Mouse (Mus musculus) liver, adult 2 months (tissue): ENCODE measurements at regions not wholly inside any gene's neighbourhood (a gene's known extent, or its start where the extent isn't known, plus 50 kb on each side); places are given as distances from the start of the nearest gene placed in this dataset.

Experiments used
- CTCF ChIP-seq: fragments of 200-500 bp; IDR thresholded peaks from 2 replicates; pipeline ENCODE4 v1.5.1; 2011; ENCODE audit warnings: low read depth, low read length, control low read depth
- POLR2A ChIP-seq: fragments of 200-500 bp; IDR thresholded peaks from 2 replicates; pipeline ENCODE4 v1.6.1; 2011; ENCODE audit warnings: low read length, control low read depth; ENCODE audit not compliant: insufficient read depth; ENCODE audit errors: extremely low read depth

DNA sequence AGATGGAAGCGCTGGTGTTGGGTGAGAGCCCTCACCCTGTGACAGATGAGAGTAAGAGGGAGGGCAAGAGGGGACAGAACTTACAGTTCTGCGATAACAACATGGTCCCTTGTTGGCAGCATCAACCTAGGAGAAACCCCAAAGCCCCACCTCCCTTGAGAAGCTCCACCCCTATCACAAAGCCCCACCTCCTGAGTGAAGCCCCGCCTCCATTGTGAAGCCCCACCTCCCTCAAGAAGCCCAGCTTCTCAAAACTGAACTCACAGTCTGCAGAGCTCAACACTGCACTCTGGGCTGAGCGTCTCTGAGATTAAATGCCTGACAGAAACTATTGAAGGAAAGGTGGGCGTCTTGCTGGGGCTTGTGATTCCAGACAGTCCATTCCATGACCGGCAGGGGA lies 131.6 kb downstream of the Cryba4 start:
- TF ChIP-seq POLR2A = no peak
- TF ChIP-seq CTCF = no peak
